Mouse (Mus musculus): ENCODE measurements at regions not wholly inside any gene's neighbourhood (a gene's known extent, or its start where the extent isn't known, plus 50 kb on each side); places are given as distances from the start of the nearest gene placed in this dataset.

DNA sequence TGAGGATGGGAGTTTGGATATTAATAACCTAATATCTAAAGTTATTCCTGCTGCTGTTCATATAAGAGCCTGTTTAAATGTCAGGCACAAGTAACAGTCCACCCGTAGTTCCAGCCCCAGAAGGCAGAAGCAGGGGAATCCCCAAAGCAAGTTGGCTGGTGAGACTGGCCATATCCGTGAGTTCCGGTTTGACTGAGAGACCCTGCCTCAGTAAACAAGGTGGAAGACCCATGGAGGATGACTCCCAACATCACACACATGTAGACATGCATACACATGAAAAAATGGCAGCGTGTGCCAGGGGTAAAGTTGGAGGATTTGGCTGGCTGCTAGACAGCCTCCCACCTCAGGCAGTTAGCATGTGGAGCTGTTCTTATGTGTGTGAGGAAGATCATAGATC is 117.1 kb downstream of the 1810010D01Rik start:
- no peak overlapping the region for H3K4me3 ChIP-seq
- TF ChIP-seq MYOD1 (IDR thresholded peaks at IDR 0.05; ENCODE audit: control insufficient read depth in 1 of 3, insufficient read length in 2 of 3, low read depth in 2 of 3) (no peak), USF1 (IDR thresholded peaks at IDR 0.05; ENCODE audit: low read depth) (no peak), POLR2AphosphoS2 (IDR thresholded peaks at IDR 0.05; ENCODE audit: insufficient read length, low read depth) (no peak), CEBPB (IDR thresholded peaks at IDR 0.05; ENCODE audit: insufficient read depth, poor library complexity, severe bottlenecking) (no peak), TCF3 (IDR thresholded peaks at IDR 0.05; ENCODE audit: insufficient read length, low read depth) (no peak), E2F4 (IDR thresholded peaks at IDR 0.05; ENCODE audit: insufficient read depth) (no peak), MYOG (IDR thresholded peaks at IDR 0.05; ENCODE audit: control insufficient read depth in 1 of 3, insufficient read depth in 1 of 3, insufficient read length in 2 of 3, low read depth in 2 of 3) (no peak), TCF12 (IDR thresholded peaks at IDR 0.05; ENCODE audit: insufficient read depth, poor library complexity, severe bottlenecking) (no peak), REST (IDR thresholded peaks at IDR 0.05; ENCODE audit: insufficient read depth, insufficient read length) (no peak), POLR2A (IDR thresholded peaks at IDR 0.05; ENCODE audit: insufficient read length, low read depth) (no peak), MAX (IDR thresholded peaks at IDR 0.05; ENCODE audit: low read depth) (no peak)
- H3K27me3 ChIP-seq (ENCODE audit: control insufficient read depth, insufficient read depth, insufficient read length): no peaks in the 10 kb centered on the region
- no peak overlapping the region for H3K4me2 ChIP-seq (ENCODE audit: low read depth)
- H3ac ChIP-seq (ENCODE audit: control insufficient read depth, insufficient read length): no peak overlapping the region
- H3K36me3 ChIP-seq (ENCODE audit: control insufficient read depth, insufficient read depth): no peaks in the 10 kb centered on the region
- H3K79me2 ChIP-seq (ENCODE audit: control insufficient read depth, insufficient read depth): no peaks in the 10 kb centered on the region

DNA sequence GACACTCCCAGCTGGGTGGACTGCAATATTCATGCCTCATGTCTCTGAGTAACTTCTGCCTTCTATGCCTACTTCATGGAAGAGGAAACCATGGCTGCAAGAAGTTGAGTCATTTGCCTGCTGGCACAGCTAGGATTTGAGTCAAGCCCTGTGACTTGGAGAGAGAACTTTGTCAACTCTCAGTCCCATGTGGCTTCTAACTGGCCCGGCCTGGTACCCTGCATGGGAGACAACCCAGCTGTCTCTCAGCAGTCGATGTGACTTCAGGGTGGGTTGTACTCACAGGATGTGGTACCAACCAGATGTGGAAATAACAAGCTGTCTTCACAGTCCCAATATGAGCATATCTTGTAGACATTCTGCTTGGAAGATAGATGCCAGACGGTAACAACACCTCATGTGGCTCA is 118.6 kb downstream of the 1810010D01Rik start:
- H3ac ChIP-seq (ENCODE audit: control insufficient read depth, insufficient read length): no peak overlapping the region
- no peaks in the 10 kb centered on the region for H3K36me3 ChIP-seq (ENCODE audit: control insufficient read depth, insufficient read depth)
- no peak overlapping the region for H3K4me2 ChIP-seq (ENCODE audit: low read depth)
- no peak for TF ChIP-seq MYOG (IDR thresholded peaks at IDR 0.05; ENCODE audit: control insufficient read depth in 1 of 3, insufficient read depth in 1 of 3, insufficient read length in 2 of 3, low read depth in 2 of 3)
- TF ChIP-seq CEBPB (IDR thresholded peaks at IDR 0.05; ENCODE audit: insufficient read depth, poor library complexity, severe bottlenecking): no peak
- TF ChIP-seq REST (IDR thresholded peaks at IDR 0.05; ENCODE audit: insufficient read depth, insufficient read length): no peak
- no peaks in the 10 kb centered on the region for H3K79me2 ChIP-seq (ENCODE audit: control insufficient read depth, insufficient read depth)
- no peak overlapping the region for H3K4me3 ChIP-seq
- no peaks in the 10 kb centered on the region for H3K27me3 ChIP-seq (ENCODE audit: control insufficient read depth, insufficient read depth, insufficient read length)

- TF ChIP-seq USF1 (IDR thresholded peaks at IDR 0.05; ENCODE audit: low read depth): no peak
- no peak for TF ChIP-seq MAX (IDR thresholded peaks at IDR 0.05; ENCODE audit: low read depth)
- no peak for TF ChIP-seq TCF12 (IDR thresholded peaks at IDR 0.05; ENCODE audit: insufficient read depth, poor library complexity, severe bottlenecking)
- no peak for TF ChIP-seq CEBPB (IDR thresholded peaks at IDR 0.05; ENCODE audit: insufficient read depth, poor library complexity, severe bottlenecking)
- no peak for TF ChIP-seq E2F4 (IDR thresholded peaks at IDR 0.05; ENCODE audit: insufficient read depth)
- TF ChIP-seq MYOG (IDR thresholded peaks at IDR 0.05; ENCODE audit: control insufficient read depth in 1 of 3, insufficient read depth in 1 of 3, insufficient read length in 2 of 3, low read depth in 2 of 3): no peak
- TF ChIP-seq SRF (IDR thresholded peaks at IDR 0.05; ENCODE audit: control insufficient read depth, insufficient read length, low read depth): no peak
- TF ChIP-seq REST (IDR thresholded peaks at IDR 0.05; ENCODE audit: insufficient read depth, insufficient read length): no peak
- H3K79me2 ChIP-seq (ENCODE audit: control insufficient read depth, insufficient read depth): no peaks in the 10 kb centered on the region
- no peak overlapping the region for H3ac ChIP-seq (ENCODE audit: control insufficient read depth, insufficient read length)
- no peaks in the 10 kb centered on the region for H3K36me3 ChIP-seq (ENCODE audit: control insufficient read depth, insufficient read depth)
- no peak overlapping the region for H3K4me2 ChIP-seq (ENCODE audit: low read depth)
- H3K27me3 ChIP-seq (ENCODE audit: control insufficient read depth, insufficient read depth, insufficient read length): no peaks in the 10 kb centered on the region
- H3K4me3 ChIP-seq: no peak overlapping the region
Observed at GRCm38 (mm10) chr7:145088655-145089054, 119.3 kb downstream of the 1810010D01Rik start.

- Histone ChIP-seq H3K79me2 (ENCODE audit: control insufficient read depth, insufficient read depth) (no peaks in the 10 kb centered on the region), H3K27me3 (ENCODE audit: control insufficient read depth, insufficient read depth, insufficient read length) (no peaks in the 10 kb centered on the region), H3K4me3 (no peak overlapping the region), H3K36me3 (ENCODE audit: control insufficient read depth, insufficient read depth) (no peaks in the 10 kb centered on the region), H3K4me2 (ENCODE audit: low read depth) (no peak overlapping the region), H3ac (ENCODE audit: control insufficient read depth, insufficient read length) (no peak overlapping the region)
- TF ChIP-seq USF1 (IDR thresholded peaks at IDR 0.05; ENCODE audit: low read depth) (no peak), POLR2AphosphoS2 (IDR thresholded peaks at IDR 0.05; ENCODE audit: insufficient read length, low read depth) (no peak), REST (IDR thresholded peaks at IDR 0.05; ENCODE audit: insufficient read depth, insufficient read length) (no peak), E2F4 (IDR thresholded peaks at IDR 0.05; ENCODE audit: insufficient read depth) (no peak), TCF12 (IDR thresholded peaks at IDR 0.05; ENCODE audit: insufficient read depth, poor library complexity, severe bottlenecking) (no peak), MYOG (IDR thresholded peaks at IDR 0.05; ENCODE audit: control insufficient read depth in 1 of 3, insufficient read depth in 1 of 3, insufficient read length in 2 of 3, low read depth in 2 of 3) (no peak), POLR2A (IDR thresholded peaks at IDR 0.05; ENCODE audit: insufficient read length, low read depth) (no peak), CEBPB (IDR thresholded peaks at IDR 0.05; ENCODE audit: insufficient read depth, poor library complexity, severe bottlenecking) (no peak), TCF3 (IDR thresholded peaks at IDR 0.05; ENCODE audit: insufficient read length, low read depth) (no peak), SRF (IDR thresholded peaks at IDR 0.05; ENCODE audit: control insufficient read depth, insufficient read length, low read depth) (no peak)
Observed at GRCm38 (mm10) chr7:145087790-145088189, 120.1 kb downstream of the 1810010D01Rik start.

- no peaks in the 10 kb centered on the region for H3K79me2 ChIP-seq (ENCODE audit: control insufficient read depth, insufficient read depth)
- no peak overlapping the region for H3K4me3 ChIP-seq
- H3K4me2 ChIP-seq (ENCODE audit: low read depth): no peak overlapping the region
- TF ChIP-seq CEBPB (IDR thresholded peaks at IDR 0.05; ENCODE audit: insufficient read depth, poor library complexity, severe bottlenecking) (no peak), MAX (IDR thresholded peaks at IDR 0.05; ENCODE audit: low read depth) (no peak), TCF3 (IDR thresholded peaks at IDR 0.05; ENCODE audit: insufficient read length, low read depth) (no peak), POLR2AphosphoS2 (IDR thresholded peaks at IDR 0.05; ENCODE audit: insufficient read length, low read depth) (no peak), SRF (IDR thresholded peaks at IDR 0.05; ENCODE audit: control insufficient read depth, insufficient read length, low read depth) (no peak), TCF12 (IDR thresholded peaks at IDR 0.05; ENCODE audit: insufficient read depth, poor library complexity, severe bottlenecking) (no peak), POLR2A (IDR thresholded peaks at IDR 0.05; ENCODE audit: insufficient read length, low read depth) (no peak), USF1 (IDR thresholded peaks at IDR 0.05; ENCODE audit: low read depth) (no peak), MYOD1 (IDR thresholded peaks at IDR 0.05; ENCODE audit: control insufficient read depth in 1 of 3, insufficient read length in 2 of 3, low read depth in 2 of 3) (no peak), REST (IDR thresholded peaks at IDR 0.05; ENCODE audit: insufficient read depth, insufficient read length) (no peak), E2F4 (IDR thresholded peaks at IDR 0.05; ENCODE audit: insufficient read depth) (no peak), MYOG (IDR thresholded peaks at IDR 0.05; ENCODE audit: control insufficient read depth in 1 of 3, insufficient read depth in 1 of 3, insufficient read length in 2 of 3, low read depth in 2 of 3) (no peak)
- H3K36me3 ChIP-seq (ENCODE audit: control insufficient read depth, insufficient read depth): no peaks in the 10 kb centered on the region
- no peaks in the 10 kb centered on the region for H3K27me3 ChIP-seq (ENCODE audit: control insufficient read depth, insufficient read depth, insufficient read length)
- H3ac ChIP-seq (ENCODE audit: control insufficient read depth, insufficient read length): no peak overlapping the region
Observed at GRCm38 (mm10) chr7:145082917-145083752, 124.8 kb downstream of the 1810010D01Rik start.

All from myocyte (in vitro differentiated cells).